Mouse (Mus musculus) stomach, postnatal 0 days (tissue): ENCODE results near the gene Lhfpl4.

Source experiments
- CTCF ChIP-seq: IDR thresholded peaks from 2 replicates; pipeline ENCODE4 v1.5.1; 2016; ENCODE audit warnings: antibody characterized with exemption, low read depth, mild to moderate bottlenecking, moderate library complexity
- EP300 ChIP-seq: optimal IDR thresholded peaks from 2 replicates; pipeline ENCODE3; 2016; ENCODE audit warnings: antibody characterized with exemption

DNA sequence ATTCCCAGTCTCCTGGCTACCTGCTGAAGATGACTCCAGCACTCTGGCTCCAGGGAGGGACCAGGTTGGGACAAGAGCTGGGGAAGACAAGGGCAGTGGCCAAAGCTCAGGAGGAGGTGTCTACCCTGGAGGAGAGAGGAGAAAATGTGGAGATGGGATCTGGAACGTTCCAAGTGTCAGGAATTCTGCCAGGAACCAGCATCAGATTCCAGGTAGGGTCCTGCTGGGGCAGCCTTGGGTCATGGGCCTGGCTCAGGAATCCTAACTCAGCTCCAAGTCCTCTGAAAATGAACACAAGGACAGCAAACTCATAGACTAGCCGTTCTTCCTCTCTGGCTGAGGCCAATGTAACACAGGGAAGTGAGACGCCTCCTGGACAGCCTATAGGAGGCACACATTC lies 25.3 kb downstream of the Lhfpl4 start:
- no peak for TF ChIP-seq CTCF
- TF ChIP-seq EP300 = no peak
